Mouse (Mus musculus) heart, postnatal 0 days (tissue): ENCODE measurements at regions not wholly inside any gene's neighbourhood (a gene's known extent, or its start where the extent isn't known, plus 50 kb on each side); places are given as distances from the start of the nearest gene placed in this dataset.
A peak's percentile ranks its signal among the peaks of the same experiment; 100 is the strongest.

Experiments used
- ATAC-seq: fragments of 200-750 bp; cut with Nextera tagmentation; 2 replicates; pipeline ENCODE4 v1.8.0; 2017; ENCODE audit warnings: low read depth, moderate number of reproducible peaks, moderate library complexity; ENCODE audit not compliant: insufficient read depth
- DNase-seq: peaks from one replicate; pipeline ENCODE4 v3.0.0-alpha.2; 2016; ENCODE audit warnings: low spot score
- H3K27ac ChIP-seq: fragments of 300-500 bp; sonication (generic); 2 replicates; pipeline ENCODE4 v1.5.1; 2014; ENCODE audit warnings: low read depth, mild to moderate bottlenecking
- H3K27me3 ChIP-seq: fragments of 300-500 bp; sonication (generic); 2 replicates; pipeline ENCODE4 v1.6.1; 2014; ENCODE audit warnings: low read length, mixed read lengths; ENCODE audit not compliant: control insufficient read depth, insufficient read depth
- H3K36me3 ChIP-seq: fragments of 300-500 bp; sonication (generic); replicated peaks from 2 replicates; pipeline ENCODE4 v1.6.1; 2014; ENCODE audit warnings: low read length, mixed read lengths; ENCODE audit not compliant: control insufficient read depth, insufficient read depth
- H3K4me1 ChIP-seq: fragments of 300-500 bp; sonication (generic); 2 replicates; pipeline ENCODE4 v1.6.1; 2014; ENCODE audit warnings: antibody characterized with exemption; ENCODE audit not compliant: control insufficient read depth, insufficient read depth
- H3K4me2 ChIP-seq: fragments of 300-500 bp; sonication (generic); 2 replicates; pipeline ENCODE4 v1.6.1; 2014; ENCODE audit warnings: low read depth, mild to moderate bottlenecking, low read length, moderate library complexity
- H3K4me3 ChIP-seq: fragments of 300-500 bp; sonication (generic); 2 replicates; pipeline ENCODE4 v1.5.1; 2014; ENCODE audit warnings: low read depth, low read length
- H3K9ac ChIP-seq: fragments of 300-500 bp; sonication (generic); replicated peaks from 2 replicates; pipeline ENCODE4 v1.6.1; 2014; ENCODE audit warnings: low read depth, low read length, mixed read lengths
- H3K9me3 ChIP-seq: fragments of 300-500 bp; sonication (generic); replicated peaks from 2 replicates; pipeline ENCODE4 v1.6.1; 2016; ENCODE audit warnings: low read length; ENCODE audit not compliant: control insufficient read depth
- CTCF ChIP-seq: IDR thresholded peaks from 2 replicates; pipeline ENCODE4 v1.5.1; 2016; ENCODE audit warnings: antibody characterized with exemption, control low read depth, low read depth
- EP300 ChIP-seq: IDR thresholded peaks from 2 replicates; pipeline ENCODE4 v1.6.1; 2016; ENCODE audit warnings: antibody characterized with exemption, low read depth
- WGBS: fragments of 180-500 bp; shearing (Covaris S2); extraction: QIAGEN DNeasy Blood & Tissue Kit; methylation state at CpG from one replicate; pipeline ENCODE4 v1.1.7; 2014; 5-methylcytosine and 5-hydroxymethylcytosine counted together

GRCm38 (mm10) chr3:82707628-82708027 is 159.7 kb upstream of the Npy2r start:
- ATAC-seq = no peak
- Histone ChIP-seq H3K4me1 (no peaks in the 10 kb centered on the region), H3K9ac (no peak overlapping the region), H3K27ac (no peak overlapping the region), H3K9me3 (no peaks in the 10 kb centered on the region), H3K4me3 (no peak overlapping the region), H3K27me3 (no peaks in the 10 kb centered on the region), H3K36me3 (no peaks in the 10 kb centered on the region), H3K4me2 (no peak overlapping the region)
- no peak for DNase-seq
- WGBS = 85% methylated on average over 4 of the region's 4 CpGs
- no peak for TF ChIP-seq CTCF
- TF ChIP-seq EP300 = no peak

GRCm38 (mm10) chr3:82692131-82692530 is 144.2 kb upstream of the Npy2r start:
- WGBS = 82% methylated on average over 2 of the region's 2 CpGs

GRCm38 (mm10) chr3:82656159-82656874 is 108.4 kb upstream of the Npy2r start:
- no peak overlapping the region for H3K27ac ChIP-seq
- no peak overlapping the region for H3K4me3 ChIP-seq
- no peaks in the 10 kb centered on the region for H3K27me3 ChIP-seq
- no peak overlapping the region for H3K9ac ChIP-seq
- H3K4me2 ChIP-seq = no peak overlapping the region
- TF ChIP-seq EP300 (no peak), CTCF (no peak)
- H3K4me1 ChIP-seq = no peaks in the 10 kb centered on the region
- ATAC-seq = no peak
- no peak for DNase-seq
- H3K36me3 ChIP-seq = no peaks in the 10 kb centered on the region
- WGBS = 73% methylated on average over 8 of the region's 8 CpGs
- H3K9me3 ChIP-seq = no peaks in the 10 kb centered on the region

More at GRCm38 (mm10) chr3:82692131-82692530, 144.2 kb upstream of the Npy2r start:
- Histone ChIP-seq H3K4me2 (no peak overlapping the region), H3K27me3 (no peaks in the 10 kb centered on the region), H3K4me1 (no peaks in the 10 kb centered on the region), H3K4me3 (no peak overlapping the region), H3K36me3 (no peaks in the 10 kb centered on the region), H3K9ac (no peak overlapping the region), H3K27ac (no peak overlapping the region), H3K9me3 (no peaks in the 10 kb centered on the region)
- ATAC-seq (no peak), DNase-seq (no peak)
- no peak for TF ChIP-seq EP300
- 0 out of 2 replicates have a peak, but pooled peaks have one; percentile 10 for TF ChIP-seq CTCF

GRCm38 (mm10) chr3:82652346-82652745 is 104.5 kb upstream of the Npy2r start:
- Histone ChIP-seq H3K27ac (no peak overlapping the region), H3K36me3 (no peaks in the 10 kb centered on the region), H3K9me3 (no peaks in the 10 kb centered on the region), H3K9ac (no peak overlapping the region), H3K4me2 (no peak overlapping the region), H3K27me3 (no peaks in the 10 kb centered on the region), H3K4me1 (no peaks in the 10 kb centered on the region), H3K4me3 (no peak overlapping the region)
- no peak for TF ChIP-seq EP300
- no peak for TF ChIP-seq CTCF
- WGBS = 64% methylated on average over 2 of the region's 2 CpGs
- ATAC-seq (no peak), DNase-seq (no peak)

GRCm38 (mm10) chr3:82640052-82640451 is 92.2 kb upstream of the Npy2r start:
- Histone ChIP-seq H3K36me3 (no peaks in the 10 kb centered on the region), H3K4me2 (no peak overlapping the region), H3K9ac (no peak overlapping the region), H3K4me1 (no peaks in the 10 kb centered on the region), H3K4me3 (no peak overlapping the region), H3K27ac (no peak overlapping the region), H3K9me3 (no peaks in the 10 kb centered on the region), H3K27me3 (no peaks in the 10 kb centered on the region)
- ATAC-seq (no peak), DNase-seq (no peak)
- TF ChIP-seq CTCF (no peak), EP300 (no peak)
- WGBS = 61% methylated on average over 2 of the region's 2 CpGs

- TF ChIP-seq EP300 (no peak), CTCF (no peak)
- H3K27me3 ChIP-seq = no peaks in the 10 kb centered on the region
- 12% methylated on average over 3 of the region's 3 CpGs for WGBS
- H3K36me3 ChIP-seq = no peaks in the 10 kb centered on the region
- H3K4me1 ChIP-seq = no peaks in the 10 kb centered on the region
- ATAC-seq (peak; percentile 89), DNase-seq (peak; percentile 52)
- no peak overlapping the region for H3K4me3 ChIP-seq
- H3K27ac ChIP-seq = no peak overlapping the region
- H3K9ac ChIP-seq = no peak overlapping the region
- H3K9me3 ChIP-seq = no peaks in the 10 kb centered on the region
- no peak overlapping the region for H3K4me2 ChIP-seq
These were observed 88.8 kb upstream of the Npy2r start for GRCm38 (mm10) chr3:82636666-82637065.
